Mouse (Mus musculus) thymus, postnatal 0 days (tissue): ENCODE data around the gene Nup160. TPM values are rescaled to one million over a fixed set of nuclear protein-coding genes. Genes with fewer than 3 reads are reported as not detected.

Experiments
- DNase-seq: peaks from one replicate; pipeline ENCODE4 v3.0.0-alpha.2; 2015; ENCODE audit warnings: low spot score
- polyA plus RNA-seq: library from polyadenylated mRNA; unstranded; fragments of >200 nt; fragmentation: Nextera tagmentation; extraction: Ambion mirVana; gene quantifications from 2 replicates; pipeline ENCODE4 v1.2.1, GENCODE M21; 2015

Gene Nup160
- polyA plus RNA-seq, 1 experiment from 2014 or later, result 31.8 TPM

DNA sequence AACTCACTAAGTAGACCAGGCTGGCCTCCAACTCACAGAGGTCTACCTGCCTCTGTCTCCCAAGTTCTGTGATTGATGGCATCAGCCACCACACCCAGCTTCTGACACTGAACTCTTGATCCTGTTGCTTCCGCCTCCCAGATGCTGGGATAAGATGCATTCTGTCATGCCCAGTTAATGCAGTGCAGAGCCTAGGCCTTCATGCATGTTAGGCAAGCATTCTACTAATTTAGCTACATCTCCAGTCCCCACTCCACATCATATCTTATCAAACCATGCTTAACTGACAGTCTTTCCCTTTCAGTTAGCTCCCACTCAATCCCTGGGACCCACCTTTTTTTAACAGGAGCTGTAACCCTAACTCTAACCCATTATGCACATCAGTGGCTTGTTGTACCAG is 16.1 kb upstream of the Nup160 start:
- no peak for DNase-seq

DNA sequence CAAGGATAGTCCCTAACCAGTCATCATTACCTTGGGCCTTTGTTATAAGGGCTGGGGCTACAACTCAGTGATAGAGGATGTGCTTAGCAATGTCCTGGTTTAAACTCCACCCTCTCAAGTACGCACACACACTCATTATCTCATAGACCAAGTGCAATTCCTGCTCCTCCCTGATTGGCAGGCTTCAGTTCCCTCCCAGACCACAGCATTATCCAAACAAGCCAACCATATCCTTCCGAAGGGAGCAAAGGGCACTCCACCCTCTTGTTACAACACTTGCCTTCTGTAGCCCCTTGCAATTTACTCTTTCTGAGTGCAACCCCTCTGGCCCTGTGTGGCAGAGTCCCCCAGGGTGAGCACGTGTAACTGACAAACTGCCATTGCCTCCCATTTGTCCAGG is 15.6 kb upstream of the Nup160 start:
- DNase-seq, result no peak

DNA sequence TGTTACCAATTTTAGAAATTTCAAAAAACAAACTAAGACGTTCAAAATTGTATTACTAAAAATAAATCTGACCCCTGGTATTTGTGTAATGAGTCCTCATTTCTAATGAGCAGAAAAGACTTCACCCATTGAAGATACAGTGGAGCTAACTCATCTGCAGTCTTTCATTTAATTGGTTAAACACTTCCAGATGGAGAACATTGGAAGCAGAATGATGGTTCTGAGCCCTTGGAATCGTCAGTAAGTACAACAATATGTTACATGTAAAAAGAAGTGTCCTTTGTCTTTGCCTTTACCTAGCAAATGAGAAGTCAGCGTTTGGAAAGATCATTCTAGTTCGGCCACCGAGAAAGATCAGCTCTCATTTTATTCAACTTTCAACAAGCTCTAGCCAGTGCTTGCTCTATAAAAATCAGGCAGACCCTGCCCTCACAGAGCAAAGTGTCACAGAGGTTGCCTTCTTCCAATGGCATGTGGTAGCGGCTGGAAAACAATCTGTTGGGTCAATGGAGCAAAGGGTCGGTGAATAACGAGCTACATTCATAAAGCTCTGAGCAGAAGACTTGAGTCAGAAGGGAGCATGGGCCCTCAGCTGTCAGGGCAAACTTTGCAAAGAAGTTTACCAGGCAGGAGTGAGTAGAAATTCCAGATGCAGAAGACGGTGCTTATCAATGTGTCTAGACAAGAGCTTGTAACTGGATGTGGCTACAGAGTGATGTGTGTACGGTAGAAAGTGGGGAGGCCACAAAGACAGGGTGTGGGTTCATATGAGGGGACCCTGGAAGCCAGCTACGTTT is 10.2 kb upstream of the Nup160 start:
- DNase-seq, result no peak

DNA sequence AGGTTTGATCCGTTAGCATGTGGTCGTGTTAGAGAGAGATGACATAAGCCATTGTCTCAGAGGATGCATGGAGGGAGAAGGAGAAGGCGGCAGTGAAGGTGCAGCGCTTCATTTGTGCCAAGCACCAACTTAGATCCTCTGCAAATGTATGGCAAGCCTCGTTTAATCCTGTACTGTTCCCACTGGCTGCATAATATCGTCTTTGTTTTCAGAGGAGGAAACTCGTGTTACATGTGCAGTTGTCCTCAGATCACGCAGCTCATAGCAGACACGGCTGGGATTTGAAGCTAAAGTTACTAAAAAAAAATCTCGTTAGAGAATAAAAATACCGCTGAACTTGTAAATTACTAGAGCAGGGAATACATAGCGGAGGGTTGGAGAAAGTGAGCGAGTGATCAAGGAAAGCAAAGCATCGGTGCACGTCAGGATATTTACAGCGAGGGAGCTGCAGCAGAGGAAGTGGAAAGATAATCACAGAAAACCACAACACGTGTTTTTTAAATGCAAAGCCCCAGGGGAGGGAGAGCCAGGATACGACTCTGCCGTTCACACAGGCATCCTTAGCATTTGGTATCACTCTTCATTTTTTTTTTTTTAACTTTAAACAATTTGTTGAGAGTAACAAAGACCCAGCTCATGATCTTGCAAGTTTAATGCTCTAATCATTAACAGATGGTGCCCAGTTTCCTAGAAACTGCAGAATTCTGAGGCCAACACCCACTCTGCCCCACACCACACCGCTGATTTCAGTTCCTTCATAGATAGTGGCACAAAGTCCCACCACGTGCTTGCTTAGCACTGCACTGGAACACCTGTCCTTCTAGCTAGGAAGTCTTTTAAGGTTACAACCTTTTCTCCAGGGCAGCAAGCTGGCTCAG is 9.4 kb upstream of the Nup160 start:
- DNase-seq, result peak; percentile 66

DNA sequence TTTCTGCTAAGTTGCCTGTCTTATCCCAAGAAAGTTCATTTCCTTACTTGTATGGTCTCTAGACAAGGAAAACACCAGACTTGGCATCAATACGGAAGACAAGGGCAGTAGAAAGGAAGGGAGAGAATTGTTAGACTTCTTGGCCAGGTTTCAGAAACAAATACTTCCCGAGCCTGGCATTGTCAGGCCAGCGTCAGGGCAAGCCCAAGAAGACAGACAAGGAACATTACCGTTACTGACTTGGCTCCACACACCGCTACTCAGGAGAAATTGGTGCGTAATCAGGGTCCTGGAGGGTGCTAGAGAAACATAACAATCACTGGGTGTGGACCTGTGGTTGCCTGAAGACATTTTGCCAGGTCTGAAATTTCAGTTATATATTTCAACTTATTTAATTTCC is 6.7 kb upstream of the Nup160 start:
- DNase-seq, result no peak

DNA sequence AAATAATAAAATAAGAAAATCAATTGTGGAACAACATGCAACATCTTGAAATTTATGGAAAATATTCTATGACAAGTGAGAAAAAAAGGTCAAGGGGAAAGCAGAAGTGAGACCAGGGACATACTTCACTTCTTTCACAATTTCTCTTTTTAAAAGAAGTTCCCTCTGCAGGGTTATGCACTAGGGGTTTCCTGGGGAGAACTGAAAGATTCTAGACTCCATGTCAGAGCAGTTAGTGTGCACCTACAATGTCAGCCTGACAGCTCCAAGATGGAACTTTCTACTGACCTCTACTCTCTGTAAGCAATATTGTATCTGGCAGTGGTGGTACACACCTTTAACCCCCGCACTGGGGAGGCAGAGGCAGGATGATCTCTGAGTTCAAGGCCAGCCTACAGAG is 3.7 kb upstream of the Nup160 start:
- no peak for DNase-seq

DNA sequence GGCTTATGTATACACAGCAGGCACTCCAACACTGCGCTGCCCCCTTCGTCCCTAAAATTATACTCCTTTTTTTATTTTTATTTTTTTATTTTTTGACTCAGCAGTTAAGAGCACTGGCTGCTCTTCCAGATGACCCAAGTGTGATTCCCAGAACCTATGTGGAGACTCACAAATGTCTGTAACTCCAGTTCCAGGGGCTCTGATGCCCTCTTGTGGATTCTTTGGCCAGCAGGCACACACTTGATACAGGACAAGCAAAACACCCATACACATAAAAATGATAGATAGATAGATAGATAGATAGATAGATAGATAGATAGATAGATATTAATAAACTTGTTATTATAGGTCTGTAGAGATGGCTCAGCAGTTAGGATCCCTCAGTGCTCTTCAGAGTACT is 2.5 kb upstream of the Nup160 start:
- no peak for DNase-seq

DNA sequence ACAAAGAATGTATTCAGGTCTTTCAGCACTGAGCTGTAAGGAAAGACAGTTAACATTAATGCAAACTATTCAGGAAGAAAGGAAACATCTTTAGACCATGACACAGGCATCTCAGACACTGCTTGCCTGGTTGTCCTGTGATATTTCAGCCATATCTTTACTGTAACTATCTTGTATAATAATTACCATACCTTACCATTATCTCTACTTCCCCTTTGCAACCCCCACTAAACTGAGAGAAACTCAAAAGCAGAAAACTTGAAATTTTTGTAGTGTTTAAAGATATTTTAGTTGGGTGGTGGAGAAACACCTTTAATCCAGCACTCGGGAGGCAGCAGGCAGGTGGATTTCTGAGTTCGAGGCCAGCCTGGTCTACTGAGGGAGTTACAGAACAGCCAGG is 1.5 kb upstream of the Nup160 start:
- no peak for DNase-seq

DNA sequence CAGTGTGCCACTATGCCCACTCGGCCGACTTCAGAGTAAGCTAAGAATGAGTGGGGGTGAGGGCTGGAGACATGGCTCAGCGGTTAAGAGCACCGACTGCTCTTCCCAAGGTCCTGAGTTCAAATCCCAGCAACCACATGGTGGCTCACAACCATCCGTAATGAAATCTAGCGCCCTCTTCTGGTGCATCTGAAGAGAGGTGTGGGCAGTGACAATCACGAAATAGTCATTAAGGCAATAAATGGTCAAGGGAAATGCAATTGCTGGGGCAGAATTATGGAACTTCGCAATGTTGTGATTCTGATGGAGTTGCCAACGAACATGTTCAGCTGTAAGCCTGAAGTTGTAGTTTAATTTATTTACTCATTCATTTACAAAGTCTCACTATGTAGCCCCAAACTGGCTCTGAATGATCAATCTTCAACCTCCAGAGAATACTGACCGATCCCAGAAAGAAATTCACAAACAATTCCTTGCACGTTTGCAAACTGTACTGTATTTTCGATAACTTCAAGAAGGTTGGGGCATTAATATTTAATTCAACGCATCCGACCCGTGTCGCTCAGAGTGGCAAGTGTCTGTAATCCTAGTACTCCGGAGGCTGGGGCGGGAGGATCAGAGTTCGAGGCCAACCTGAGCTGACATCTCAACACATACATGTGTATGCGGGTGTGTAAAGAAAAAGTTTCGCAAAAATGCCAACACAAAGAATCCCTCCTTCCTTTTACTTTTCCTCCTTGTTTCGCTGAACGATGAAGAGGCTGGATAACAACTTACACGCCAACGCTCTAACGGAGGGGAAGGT is 1.4 kb downstream of the Nup160 start:
- DNase-seq, result no peak

DNA sequence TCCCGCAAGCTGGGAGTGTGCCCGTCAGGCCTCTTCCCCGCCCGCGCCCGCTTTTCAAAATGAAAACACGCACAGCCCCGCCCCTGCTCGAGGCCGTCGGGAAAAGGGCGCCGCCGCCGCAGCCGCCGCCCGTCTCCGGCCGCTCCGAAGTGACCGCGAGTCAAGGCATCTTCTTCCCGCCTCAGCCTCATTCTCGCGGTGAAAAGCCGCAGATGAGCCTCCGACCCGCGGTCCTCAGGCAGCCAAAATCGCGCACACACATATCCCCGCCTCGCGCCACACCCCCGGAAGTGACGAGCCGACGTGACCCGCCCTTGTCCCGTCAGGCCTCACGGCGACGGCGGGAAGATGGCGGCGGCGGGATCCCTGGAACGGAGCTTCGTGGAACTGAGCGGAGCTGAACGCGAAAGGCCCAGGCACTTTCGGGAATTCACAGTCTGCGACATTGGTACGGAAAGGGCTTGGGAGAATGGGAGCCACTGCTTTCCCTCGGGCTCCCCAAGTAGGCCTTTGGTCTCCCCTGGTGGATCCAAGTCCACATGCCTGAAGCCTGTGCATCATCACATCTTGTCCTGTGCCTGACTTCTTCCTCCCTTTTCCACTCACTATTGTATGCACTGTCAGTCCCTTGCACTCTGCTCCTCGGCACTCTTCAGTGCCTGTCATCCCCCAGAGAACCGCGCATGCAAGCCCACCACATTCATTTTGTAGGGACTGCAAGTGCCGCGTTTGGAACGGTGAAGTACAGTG is 2.2 kb downstream of the Nup160 start:
- DNase-seq, result peak; percentile 92

DNA sequence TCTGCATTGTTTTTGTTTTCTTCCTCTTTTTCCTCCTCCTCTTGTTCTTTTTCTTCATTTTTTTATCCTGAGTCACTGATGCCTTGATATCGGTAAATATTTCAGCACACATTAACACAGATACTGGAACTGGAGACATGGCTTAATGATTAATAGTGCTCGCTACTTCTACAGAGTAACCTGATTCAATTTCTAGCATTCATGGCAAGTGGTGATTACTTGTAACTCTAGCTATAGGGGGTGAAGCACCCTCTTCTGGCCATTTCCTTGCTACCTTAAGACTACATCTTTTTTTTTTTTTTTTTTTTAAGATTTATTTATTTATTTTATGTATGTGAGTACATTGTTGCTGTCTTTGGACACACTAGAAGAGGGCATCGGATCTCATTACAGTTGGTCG is 23.9 kb downstream of the Nup160 start:
- DNase-seq, result no peak

DNA sequence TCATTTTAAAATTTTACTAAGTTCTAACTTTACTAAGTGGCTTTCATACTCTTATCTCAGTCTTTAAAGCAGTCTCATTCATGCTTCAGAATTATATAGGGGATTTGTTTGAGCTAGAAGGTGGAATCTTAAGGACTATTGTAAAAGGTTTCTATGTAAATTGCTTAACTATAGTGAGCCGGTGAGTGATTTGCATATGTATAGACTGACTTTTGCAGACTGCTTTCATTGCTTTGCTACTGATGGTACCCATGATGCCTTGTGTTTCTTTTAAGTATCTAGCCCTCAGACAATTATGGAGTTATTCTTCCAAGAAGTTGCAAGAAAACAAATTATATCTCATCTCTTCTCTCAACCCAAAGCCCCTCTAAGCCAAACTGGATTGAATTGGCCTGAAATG is 31.5 kb downstream of the Nup160 start:
- DNase-seq, result no peak

DNA sequence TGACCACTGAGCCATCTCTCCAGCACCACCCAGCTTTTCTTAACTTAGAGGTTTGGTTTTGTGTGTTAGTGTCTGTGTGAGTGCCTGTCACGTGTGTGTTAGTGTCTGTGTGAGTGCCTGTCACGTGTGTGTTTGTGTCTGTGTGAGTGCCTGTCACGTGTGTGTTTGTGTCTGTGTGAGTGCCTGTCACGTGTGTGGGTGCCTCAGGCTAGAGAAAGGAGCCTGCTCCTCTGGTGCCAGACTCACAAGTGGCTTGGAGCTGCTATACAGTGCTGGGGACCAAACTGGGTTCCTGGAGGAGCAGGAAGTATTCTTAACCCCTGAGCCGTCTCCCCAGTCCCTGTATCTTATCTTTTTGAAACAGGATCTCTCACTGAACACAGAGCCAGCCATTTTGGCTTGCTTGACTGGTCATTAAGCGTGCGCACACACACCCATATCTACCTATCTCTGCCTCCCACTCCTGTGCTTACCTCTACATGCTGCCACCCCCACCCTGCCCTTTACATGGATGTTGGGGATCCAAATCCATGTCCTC is 38.6 kb downstream of the Nup160 start:
- DNase-seq, result no peak

DNA sequence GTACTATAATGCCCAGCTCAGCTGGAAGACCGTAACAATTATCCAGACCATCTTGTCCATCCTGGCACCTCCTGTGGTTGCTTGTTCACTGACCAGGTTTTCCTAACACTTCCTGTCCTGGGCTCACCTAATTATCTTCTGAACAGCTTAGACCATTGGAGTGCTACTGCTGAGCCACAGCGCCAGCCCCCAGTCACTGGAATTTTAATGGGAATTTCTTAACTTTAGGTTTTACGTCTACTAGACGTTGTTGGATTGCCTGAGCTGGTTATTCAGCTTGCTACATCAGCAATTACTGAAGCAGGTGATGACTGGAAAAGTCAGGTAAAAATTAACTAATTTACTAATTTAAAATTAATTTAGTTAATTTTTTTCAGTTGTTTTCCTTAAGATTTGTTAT is 40.4 kb downstream of the Nup160 start:
- DNase-seq, result no peak

DNA sequence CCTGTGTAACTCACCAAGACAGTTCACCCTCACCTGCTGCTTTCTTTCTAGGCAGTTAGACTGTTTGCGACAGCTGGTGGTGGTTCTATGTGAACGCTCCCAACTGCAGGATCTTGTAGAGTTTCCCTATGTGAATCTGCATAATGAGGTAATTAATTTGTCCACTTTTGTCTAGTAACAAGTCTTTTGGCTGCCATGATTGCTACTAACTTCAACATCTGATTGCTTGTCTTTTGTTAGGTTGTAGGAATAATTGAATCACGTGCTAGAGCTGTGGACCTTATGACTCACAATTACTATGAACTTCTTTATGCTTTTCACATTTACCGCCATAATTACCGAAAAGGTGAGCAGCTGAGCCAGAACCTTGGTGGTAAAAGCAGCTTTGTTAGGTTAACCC is 40.9 kb downstream of the Nup160 start:
- DNase-seq, result no peak

DNA sequence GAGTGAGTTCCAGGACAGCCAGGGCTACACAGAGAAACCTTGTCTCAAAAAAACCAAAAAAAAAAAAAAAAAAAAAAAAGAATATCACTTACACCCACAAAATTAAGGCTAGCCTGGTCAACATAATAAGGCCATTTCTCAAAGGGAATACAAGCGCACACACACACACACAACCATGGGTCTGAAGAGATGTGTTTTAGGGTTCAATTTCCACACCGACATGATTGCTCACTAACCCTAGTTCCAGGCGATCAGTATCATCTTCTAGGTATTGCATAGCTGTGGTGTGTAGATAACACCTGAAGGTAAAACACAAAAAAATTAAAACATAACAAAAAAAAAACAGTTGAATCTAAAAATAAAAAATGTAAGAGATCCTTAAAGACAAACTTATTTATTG is 49.8 kb downstream of the Nup160 start:
- no peak for DNase-seq

DNA sequence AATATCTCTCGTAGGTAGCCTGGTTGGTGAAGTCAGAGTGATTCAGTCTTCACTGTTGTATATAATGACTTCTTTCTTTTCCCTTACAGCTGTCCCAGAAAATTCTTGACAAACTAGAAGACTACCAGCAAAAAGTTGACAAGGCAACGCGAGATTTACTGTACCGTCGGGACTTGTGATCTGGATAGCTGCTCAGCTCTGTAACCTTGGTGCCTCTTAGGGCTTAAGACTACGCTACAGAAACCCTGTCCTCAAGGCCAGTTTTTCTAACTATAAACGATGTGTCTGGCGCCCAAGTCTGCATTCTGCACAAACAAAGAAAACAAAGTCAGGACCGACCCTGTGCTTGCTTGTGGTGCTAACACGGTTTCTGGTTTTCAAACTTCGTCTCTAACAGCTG is 58.3 kb downstream of the Nup160 start:
- DNase-seq, result no peak

DNA sequence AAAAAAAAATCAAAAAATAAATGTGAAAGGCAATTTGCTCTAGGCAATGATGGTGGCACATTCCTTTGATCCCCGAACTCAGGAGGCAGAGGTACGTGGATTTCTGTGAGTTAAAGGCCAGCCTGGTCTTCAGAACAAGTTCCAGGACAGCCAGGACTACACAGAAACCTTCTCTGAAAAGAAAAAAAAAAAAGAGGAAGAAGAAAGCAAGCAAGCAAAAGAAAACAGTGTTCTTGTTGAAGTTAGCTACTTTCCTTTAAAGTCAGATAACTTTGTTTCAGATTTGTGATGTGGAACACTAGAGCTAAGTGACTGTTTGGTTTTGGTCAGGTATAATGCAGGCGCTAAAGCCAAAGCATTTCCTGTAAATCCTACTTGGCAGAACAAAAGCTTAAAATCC is 61.8 kb downstream of the Nup160 start:
- no peak for DNase-seq

DNA sequence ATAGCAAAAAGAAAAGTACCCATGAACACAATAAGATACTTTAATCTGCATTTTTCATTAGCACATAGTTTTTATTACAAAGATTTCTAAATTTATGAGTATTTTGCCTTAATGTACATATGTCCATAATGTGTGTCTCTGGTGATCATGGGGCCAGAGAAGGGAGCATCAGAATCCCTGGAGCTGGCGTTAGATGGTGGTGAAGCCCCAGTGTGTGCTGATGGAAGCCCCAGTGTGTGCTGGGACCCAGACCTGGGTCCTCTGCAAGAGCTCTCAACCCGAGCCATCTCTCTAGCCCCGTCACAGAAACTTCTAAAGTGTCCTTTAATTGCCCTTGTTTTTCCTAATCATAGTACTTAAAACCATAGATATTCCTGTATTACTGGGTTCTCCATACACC is 62.3 kb downstream of the Nup160 start:
- no peak for DNase-seq

DNA sequence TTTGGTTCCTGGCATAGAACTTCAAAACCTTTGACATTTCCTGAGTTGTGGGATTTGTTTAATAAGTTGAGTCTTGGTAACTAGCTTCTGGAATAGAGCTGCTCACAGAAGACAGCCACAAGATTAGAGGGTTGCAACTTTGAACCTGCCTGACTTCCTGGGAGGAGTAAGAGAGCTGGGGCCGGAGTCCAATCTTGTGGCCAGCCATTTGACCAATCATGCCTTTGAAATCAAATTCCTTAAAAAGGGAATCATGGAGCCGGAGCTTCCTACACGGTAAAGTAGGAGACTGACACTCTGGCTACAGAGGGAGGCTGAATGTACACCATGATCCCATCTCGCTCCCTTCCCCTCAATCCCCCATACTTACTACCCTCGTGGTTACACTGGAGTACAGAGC is 62.9 kb downstream of the Nup160 start:
- DNase-seq, result no peak
